Mouse (Mus musculus) small intestine, adult 2 months (tissue): ENCODE measurements around the gene Apba2.

ENCODE experiments used
- CTCF ChIP-seq: fragments of 200-500 bp; IDR thresholded peaks from 2 replicates; pipeline ENCODE4 v1.5.1; 2012; ENCODE audit warnings: low read depth, mild to moderate bottlenecking, control low read depth, inconsistent platforms, low read length, moderate library complexity, mixed read lengths; ENCODE audit not compliant: insufficient replicate concordance, insufficient read length; ENCODE audit errors: extremely low read depth
- POLR2A ChIP-seq: fragments of 200-500 bp; IDR thresholded peaks from 2 replicates; pipeline ENCODE4 v1.6.1; 2012; ENCODE audit warnings: low read depth, mild to moderate bottlenecking, control low read depth, inconsistent platforms, low read length, moderate library complexity

- TF ChIP-seq CTCF (no peak), POLR2A (no peak)
These were observed 190.3 kb downstream of the Apba2 start for GRCm38 (mm10) chr7:64691831-64692230.
